Mouse (Mus musculus): ENCODE measurements around the gene Zc4h2. TPM values are rescaled to one million over a fixed set of nuclear protein-coding genes. Genes with fewer than 3 reads are reported as not detected.

The Zc4h2 gene
- polyA plus RNA-seq (2017; shearing (Covaris generic)), result 7.0 TPM

GRCm38 (mm10) chrX:95657804-95658599 is at the start of gene Zc4h2:
Gene Zc4h2 (minus strand): TSS chrX:95658509.

Other genes with a start within 250 kb of the Zc4h2 start
- gene Amer1, start 213.6 kb downstream of the Zc4h2 start, polyA plus RNA-seq (2017; shearing (Covaris generic)), result 5.5 TPM
- not detected for gene Asb12, start 100.5 kb downstream of the Zc4h2 start, polyA plus RNA-seq (2017; shearing (Covaris generic))
- not detected for gene Pfn5, start 100.4 kb downstream of the Zc4h2 start, polyA plus RNA-seq (2017; shearing (Covaris generic))
- gene Zc3h12b, start 53.2 kb upstream of the Zc4h2 start, polyA plus RNA-seq (2017; shearing (Covaris generic)), result 2.3 TPM